Mouse (Mus musculus) midbrain, postnatal 0 days (tissue): Measurements from ENCODE around the gene Exoc2. TPM values are rescaled to one million over a fixed set of nuclear protein-coding genes. Genes with fewer than 3 reads are reported as not detected.

ENCODE experiments used
- ATAC-seq: fragments of 200-750 bp; cut with Nextera tagmentation; 2 replicates; pipeline ENCODE4 v1.8.0; 2017; ENCODE audit warnings: moderate number of reproducible peaks, mild to moderate bottlenecking, moderate TSS enrichment, moderate library complexity; ENCODE audit not compliant: low FRiP score
- DNase-seq: peaks from one replicate; pipeline ENCODE4 v3.0.0-alpha.2; 2015; ENCODE audit warnings: low spot score
- H3K27ac ChIP-seq: fragments of 300-500 bp; sonication (generic); 2 replicates; pipeline ENCODE4 v1.5.1; 2014; ENCODE audit warnings: low read depth, mild to moderate bottlenecking, low read length, mixed read lengths
- H3K27me3 ChIP-seq: fragments of 300-500 bp; sonication (generic); 2 replicates; pipeline ENCODE4 v1.6.1; 2014; ENCODE audit warnings: low read length, control low read depth, mixed read lengths; ENCODE audit not compliant: insufficient read depth
- H3K36me3 ChIP-seq: fragments of 300-500 bp; sonication (generic); 2 replicates; pipeline ENCODE4 v1.6.1; 2014; ENCODE audit warnings: low read length, control low read depth, mixed read lengths; ENCODE audit not compliant: insufficient read depth
- H3K4me1 ChIP-seq: fragments of 300-500 bp; sonication (generic); 2 replicates; pipeline ENCODE4 v1.6.1; 2014; ENCODE audit warnings: mild to moderate bottlenecking, control low read depth, antibody characterized with exemption, low read length, mixed read lengths; ENCODE audit not compliant: insufficient read depth
- H3K4me2 ChIP-seq: fragments of 300-500 bp; sonication (generic); 2 replicates; pipeline ENCODE4 v1.6.1; 2014; ENCODE audit warnings: low read depth, mild to moderate bottlenecking, low read length, mixed read lengths; ENCODE audit not compliant: poor library complexity, severe bottlenecking
- H3K4me3 ChIP-seq: fragments of 300-500 bp; sonication (generic); 2 replicates; pipeline ENCODE4 v1.5.1; 2014; ENCODE audit warnings: low read depth, mild to moderate bottlenecking, low read length, moderate library complexity
- H3K9ac ChIP-seq: fragments of 300-500 bp; sonication (generic); replicated peaks from 2 replicates; pipeline ENCODE4 v1.6.1; 2014; ENCODE audit warnings: mild to moderate bottlenecking, low read length, moderate library complexity, mixed read lengths; ENCODE audit not compliant: poor library complexity, severe bottlenecking
- H3K9me3 ChIP-seq: fragments of 300-500 bp; sonication (generic); 2 replicates; pipeline ENCODE4 v1.6.1; 2016; ENCODE audit warnings: low read length, control low read depth
- CTCF ChIP-seq: IDR thresholded peaks from 2 replicates; pipeline ENCODE4 v1.5.1; 2016; ENCODE audit warnings: antibody characterized with exemption, mild to moderate bottlenecking
- WGBS: fragments of 180-500 bp; shearing (Covaris S2); extraction: QIAGEN DNeasy Blood & Tissue Kit; methylation state at CpG from one replicate; pipeline ENCODE4 v1.1.7; 2014; 5-methylcytosine and 5-hydroxymethylcytosine counted together
- polyA plus RNA-seq: library from polyadenylated mRNA; unstranded; fragments of >200 nt; fragmentation: Nextera tagmentation; extraction: Ambion mirVana; gene quantifications from 2 replicates; pipeline ENCODE4 v1.2.1, GENCODE M21; 2015
- total RNA-seq: library from RNA; depleted of rRNA; stranded (reverse); fragments of >200 nt; gene quantifications from 2 replicates; pipeline ENCODE4 v1.2.3, GENCODE M21; 2014; rRNA removed

Gene Exoc2
- total and polyA plus RNA-seq, 2 experiments from 2014 or later = 40.0 to 57.5 TPM

- Histone ChIP-seq H3K36me3 (no peaks in the 10 kb centered on the region), H3K4me2 (no peak overlapping the region), H3K9me3 (no peaks in the 10 kb centered on the region), H3K9ac (no peak overlapping the region), H3K4me1 (no peaks in the 10 kb centered on the region), H3K4me3 (no peak overlapping the region), H3K27ac (no peak overlapping the region), H3K27me3 (no peaks in the 10 kb centered on the region)
- ATAC-seq = no peak
- no peak for DNase-seq
- 81% methylated on average over 8 of the region's 8 CpGs for WGBS
- TF ChIP-seq CTCF = no peak
Measured at GRCm38 (mm10) chr13:30764014-30764740, 209.7 kb downstream of the Exoc2 start.

Other genes with a start within 250 kb of the Exoc2 start
- 0.19 and 0.44 TPM in 2 replicates for gene Irf4, start 224.9 kb downstream of the Exoc2 start, total RNA-seq
- gene Irf4, start 224.9 kb downstream of the Exoc2 start, polyA plus RNA-seq = 0.02 and 0.05 TPM in 2 replicates
- gene Hus1b, start 26.3 kb downstream of the Exoc2 start, total RNA-seq = 0.66 and 0.99 TPM in 2 replicates
- gene Hus1b, start 26.3 kb downstream of the Exoc2 start, polyA plus RNA-seq = not detected in 2 replicates
- not detected in 2 replicates for gene Gm5447, start 111 bp upstream of the Exoc2 start, total RNA-seq
- not detected in 2 replicates for gene Gm5447, start 111 bp upstream of the Exoc2 start, polyA plus RNA-seq